Mouse (Mus musculus): ENCODE measurements around the gene Tmem175.

Tmem175 gene

DNA sequence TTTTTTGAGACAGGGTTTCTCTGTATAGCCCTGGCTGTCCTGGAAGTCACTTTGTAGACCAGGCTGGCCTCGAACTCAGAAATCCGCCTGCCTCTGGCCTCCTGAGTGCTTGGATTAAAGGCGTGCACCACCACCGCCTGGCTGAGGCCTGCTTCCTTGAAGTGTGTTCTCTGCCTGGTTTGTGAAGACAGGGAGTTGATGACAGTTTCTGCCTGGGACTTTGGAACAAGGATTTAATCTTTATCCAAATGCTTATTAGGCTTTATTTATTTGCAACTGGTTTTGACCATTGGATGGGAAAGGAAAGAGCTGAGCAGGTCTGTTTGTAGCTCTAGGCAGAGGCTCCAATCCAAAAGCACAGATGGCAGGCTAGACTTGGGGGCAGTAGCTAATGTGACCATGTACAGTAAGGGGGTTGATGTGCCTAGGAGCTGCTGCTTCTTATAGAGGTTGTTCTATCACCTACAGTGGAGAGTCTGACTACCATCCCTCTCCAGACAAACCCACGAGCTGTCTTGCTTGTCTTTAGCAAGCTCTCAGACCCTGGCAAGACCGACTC, 48.8 kb downstream of the Tmem175 start:
- no peak for DNase-seq (ENCODE audit: low spot score in 2 of 2)

DNA sequence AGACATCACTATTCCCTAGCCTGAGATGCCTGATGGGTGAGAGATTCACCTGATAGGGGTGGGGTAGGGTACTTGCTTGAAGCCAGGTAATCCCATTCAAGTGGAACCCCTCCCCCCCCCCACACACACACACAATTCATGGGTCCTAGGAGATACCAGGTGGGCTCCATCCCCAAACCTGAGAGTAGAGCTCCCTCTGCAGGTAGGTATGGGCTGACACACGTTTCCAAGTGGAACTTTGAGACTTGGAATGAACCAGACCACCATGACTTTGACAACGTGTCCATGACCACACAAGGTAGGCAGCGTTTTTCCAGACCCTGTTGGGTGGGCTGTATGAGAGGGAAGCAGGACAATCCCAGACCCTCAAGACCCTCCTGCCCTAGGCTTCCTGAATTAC, 50.3 kb downstream of the Tmem175 start:
- no peak for DNase-seq (ENCODE audit: low spot score in 2 of 2)

- no peak for DNase-seq (ENCODE audit: low spot score in 2 of 2)
These were observed 51.3 kb downstream of the Tmem175 start for GRCm38 (mm10) chr5:108680871-108681270.

DNA sequence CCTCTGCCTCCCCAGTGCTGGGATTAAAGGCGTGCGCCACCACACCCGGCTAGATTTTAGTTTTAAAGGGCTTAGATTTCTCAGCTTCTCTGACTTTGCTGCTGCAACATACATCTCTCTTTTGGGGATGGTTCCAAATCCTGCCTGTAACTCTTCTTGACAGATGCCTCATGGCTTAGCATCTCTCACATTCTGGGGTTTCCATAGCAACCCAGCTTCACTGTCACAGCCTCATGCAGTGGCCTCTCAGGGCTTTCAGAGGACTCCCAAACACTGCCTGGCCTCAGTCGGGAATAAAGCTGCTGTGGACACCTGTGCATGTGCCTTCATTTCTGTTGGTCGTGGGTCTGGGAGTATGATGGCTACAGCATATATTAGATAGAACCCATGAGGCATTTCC, 59.5 kb downstream of the Tmem175 start:
- no peak for DNase-seq (ENCODE audit: low spot score in 2 of 2)

- DNase-seq (ENCODE audit: low spot score in 2 of 2) = no peak
These were observed 61.6 kb downstream of the Tmem175 start for GRCm38 (mm10) chr5:108691152-108691551.

DNA sequence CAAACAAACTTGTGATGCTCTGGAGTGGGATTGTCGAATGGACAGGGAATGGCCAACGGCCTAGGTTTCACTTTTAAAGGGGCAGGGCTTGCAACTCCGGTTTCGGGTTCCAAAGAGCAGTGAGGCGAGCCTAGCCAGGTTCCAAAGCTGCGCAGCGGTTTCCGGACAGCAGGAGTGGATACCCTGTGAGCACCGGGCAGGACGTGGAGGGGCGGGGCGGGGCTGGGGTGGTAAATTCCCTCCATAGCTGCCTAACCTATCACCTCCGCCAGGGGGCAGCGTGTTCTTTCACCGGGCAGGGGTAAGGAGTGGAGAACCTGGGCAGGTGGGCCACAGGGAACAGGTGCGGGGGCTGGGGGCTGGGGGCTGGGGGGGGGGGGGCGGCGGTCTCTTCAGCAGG, 62.7 kb downstream of the Tmem175 start, which contains the start of gene Fgfrl1:
Fgfrl1 (plus strand) TSS at position 112 of the 400 bp plus-strand sequence.
- no peak for DNase-seq (ENCODE audit: low spot score in 2 of 2)

- DNase-seq (ENCODE audit: low spot score in 2 of 2) = peak; percentile 49 to 51
These were observed 64.3 kb downstream of the Tmem175 start for GRCm38 (mm10) chr5:108693872-108694288.

DNA sequence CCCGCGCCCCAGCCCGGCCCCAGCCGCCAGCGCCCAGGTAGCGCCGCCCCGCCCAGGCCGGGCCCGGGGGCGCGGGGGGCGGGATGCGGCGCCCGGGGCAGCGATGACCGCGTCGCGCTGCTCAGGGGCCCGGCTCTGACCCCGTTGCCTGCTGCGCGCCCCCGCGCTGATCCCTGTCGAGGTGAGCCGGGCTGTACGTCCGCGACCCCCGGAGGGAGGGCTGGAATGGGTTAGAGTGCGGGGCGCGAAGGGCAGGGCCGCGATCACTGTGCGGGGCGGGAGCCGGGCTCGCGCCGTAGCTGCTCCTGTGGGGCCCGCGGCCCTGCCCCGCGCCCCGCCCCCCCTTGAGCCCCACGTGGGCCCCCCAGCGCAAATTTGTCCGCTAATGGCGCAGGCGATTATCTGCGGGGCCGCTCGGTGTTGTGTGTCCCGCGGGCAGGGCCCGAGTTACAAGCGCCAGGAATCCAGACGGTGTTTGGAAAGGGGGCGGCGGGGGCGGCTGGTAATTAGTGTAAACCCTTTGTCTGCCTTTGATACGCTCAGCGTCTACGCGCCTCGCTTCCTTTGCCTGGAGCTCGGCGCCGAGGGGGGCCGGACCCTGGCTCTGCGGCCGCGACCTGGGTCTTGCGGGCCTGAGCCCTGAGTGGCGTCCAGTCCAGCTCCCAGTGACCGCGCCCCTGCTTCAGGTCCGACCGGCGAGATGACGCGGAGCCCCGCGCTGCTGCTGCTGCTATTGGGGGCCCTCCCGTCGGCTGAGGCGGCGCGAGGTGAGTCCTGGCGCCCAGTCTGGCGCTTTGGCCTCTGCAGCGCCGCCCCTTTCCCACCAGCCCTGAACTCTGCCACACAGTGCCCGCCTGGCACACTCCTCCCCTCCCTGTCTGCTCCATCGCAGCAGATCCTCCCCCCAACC, 65.0 kb downstream of the Tmem175 start:
- DNase-seq (ENCODE audit: low spot score in 2 of 2) = peak in 1 of 2 experiments; percentile 34

DNA sequence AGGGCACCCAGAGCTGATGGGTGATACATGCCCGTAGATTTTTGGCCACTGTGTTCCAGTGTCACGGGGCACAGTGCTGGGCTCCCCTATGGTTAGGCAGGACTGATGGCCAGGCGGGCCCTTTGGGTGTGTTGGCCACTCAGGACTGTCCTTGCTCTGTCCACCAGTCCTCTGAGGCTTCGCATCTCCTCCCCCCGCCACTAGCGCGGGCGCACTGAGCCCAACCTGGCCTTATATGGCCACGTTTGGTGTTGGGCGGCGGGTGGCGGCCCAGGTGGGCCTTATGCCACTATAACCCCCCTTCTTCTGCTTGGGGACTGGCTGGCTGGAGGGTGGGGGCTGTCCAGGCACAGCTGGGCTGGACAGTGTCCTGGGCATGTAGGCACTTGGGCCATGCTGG, 66.3 kb downstream of the Tmem175 start:
- DNase-seq (ENCODE audit: low spot score in 2 of 2) = no peak

- DNase-seq (ENCODE audit: low spot score in 2 of 2) = no peak
These were observed 67.0 kb downstream of the Tmem175 start for GRCm38 (mm10) chr5:108696542-108696941.

- DNase-seq (ENCODE audit: low spot score in 2 of 2) = peak; percentile 49 to 61
These were observed 67.8 kb downstream of the Tmem175 start for GRCm38 (mm10) chr5:108697341-108697753.
